Comparison of ENCODE assay signal across 8 mouse cellular contexts in the genomic region with DNA sequence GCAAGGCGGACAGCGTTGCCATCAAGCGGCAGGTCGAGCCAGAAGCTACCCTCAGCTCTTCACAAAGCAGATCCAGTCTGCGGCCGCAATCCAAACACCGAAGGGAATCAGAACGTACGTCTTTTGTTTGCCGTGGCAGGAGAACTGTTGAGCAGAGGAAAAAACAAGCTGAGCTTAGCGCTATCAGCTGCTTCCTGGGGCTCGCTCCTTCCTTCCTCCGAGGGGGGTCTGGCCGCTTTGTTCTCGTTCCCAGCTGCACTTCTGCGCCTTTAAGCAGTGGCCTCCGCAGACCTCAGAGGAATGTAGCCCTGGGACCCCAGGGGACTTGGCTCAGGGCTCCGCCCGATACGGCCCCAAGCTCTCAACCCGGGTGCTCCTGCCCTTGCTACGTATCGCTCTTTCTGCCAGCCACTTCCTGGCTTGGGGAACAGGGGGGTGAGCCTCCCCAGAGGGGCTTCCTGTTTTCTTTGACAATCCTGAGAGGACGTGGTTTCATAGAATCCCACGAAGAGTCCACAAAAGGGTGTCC. TPM values are rescaled to one million over a fixed set of nuclear protein-coding genes. Genes with fewer than 3 reads are reported as not detected.
DNase-seq lines count a peak whose midpoint lies in the region; ATAC-seq and TF ChIP-seq lines count a peak whose summit lies in the region.

No protein-coding gene starts in this region.

- H3K27ac ChIP-seq in ES-E14 (ENCODE audit: insufficient read depth, low read depth, low read length, poor library complexity, severe bottlenecking), result no peak overlapping the region
- peak overlapping the region; percentile 68 for H3K27ac ChIP-seq in forebrain, embryonic 14.5 days (ENCODE audit: low read depth, low read length)

- H3K4me2 ChIP-seq in forebrain, embryonic 14.5 days (ENCODE audit: low read length), result peak overlapping the region; percentile 75

- DNase-seq in ES-E14 (ENCODE audit: low read depth, low spot score), result peak; percentile 53
- peak; percentile 46 for DNase-seq in c-Kit-positive CD71-negative TER-119-negative erythroid progenitor cells, embryonic 14.5 days (ENCODE audit: low read depth)
- DNase-seq in forebrain, embryonic 14.5 days (ENCODE audit: low spot score), result peak; percentile 74
- DNase-seq in heart, postnatal 4 days, result peak; percentile 77
- peak; percentile 20 for DNase-seq in layer of hippocampus, adult 9-11 months
- DNase-seq in lung, postnatal 36 days, result peak; percentile 74
- peak; percentile 71 for DNase-seq in retina, embryonic 14.5 days (ENCODE audit: low spot score)
- peak; percentile 34 for DNase-seq in urinary bladder, adult 2 months (ENCODE audit: low spot score)

- ATAC-seq in forebrain, embryonic 14.5 days, result peak; percentile 65

- H3K36me3 ChIP-seq in ES-E14 (ENCODE audit: control insufficient read depth, insufficient read depth, low read length, poor library complexity, severe bottlenecking), result no peaks in the 10 kb centered on the region
- H3K36me3 ChIP-seq in forebrain, embryonic 14.5 days (ENCODE audit: control insufficient read depth, insufficient read depth, low read length), result no peaks in the 10 kb centered on the region

- no peak overlapping the region for H3K9ac ChIP-seq in ES-E14 (ENCODE audit: insufficient read depth, low read depth, low read length, poor library complexity, severe bottlenecking)
- peak overlapping the region; percentile 70 for H3K9ac ChIP-seq in forebrain, embryonic 14.5 days (ENCODE audit: low read length)

- peaks cover 6 to 24% of the 10 kb centered on the region in 2 experiments; a peak in 3 of 4 replicates for H3K4me1 ChIP-seq in ES-E14 (ENCODE audit: control insufficient read depth in 2 of 2, insufficient read depth in 2 of 2, low read length in 2 of 2, poor library complexity in 1 of 2)
- peaks cover 17% of the 10 kb centered on the region for H3K4me1 ChIP-seq in forebrain, embryonic 14.5 days (ENCODE audit: control insufficient read depth, insufficient read depth, low read length)

- no peaks in the 10 kb centered on the region for H3K9me3 ChIP-seq in ES-E14 (ENCODE audit: control insufficient read depth, insufficient read depth, low read depth, low read length)
- H3K9me3 ChIP-seq in forebrain, embryonic 14.5 days (replicated peaks; ENCODE audit: control insufficient read depth, low read length), result no peaks in the 10 kb centered on the region

- H3K4me3 ChIP-seq in ES-E14 (ENCODE audit: insufficient read depth in 1 of 2, low read depth in 1 of 2, low read length in 2 of 2, poor library complexity in 1 of 2, severe bottlenecking in 1 of 2), result peak overlapping the region; percentile 3 to 48; a peak in 3 of 4 replicates
- peak overlapping the region; percentile 37 for H3K4me3 ChIP-seq in forebrain, embryonic 14.5 days (ENCODE audit: low read depth, low read length)

- in situ Hi-C loops in ES-E14 (cut with MboI; ENCODE audit: low sequenced_read_pairs in 2 of 2, unreplicated experiment in 2 of 2), result no loop called here

- H3K27me3 ChIP-seq in forebrain, embryonic 14.5 days (replicated peaks; ENCODE audit: control insufficient read depth, insufficient read depth, low read length), result peaks cover 3% of the 10 kb centered on the region; the same call in 1 of the 2 replicates

- under 1% methylated on average over 25 of the region's 25 CpGs for whole genome bisulfite sequencing in forebrain, embryonic 14.5 days

TF ChIP-seq in ES-E14, 5 proteins besides CTCF, POLR2A, EP300 and RAD21:
- TF ChIP-seq CHD2 (IDR thresholded peaks at IDR 0.05; ENCODE audit: low read depth, low read length), result no peak
- 0 out of 2 replicates have a peak, but pooled peaks have one; percentile 41 for TF ChIP-seq MAFK (IDR thresholded peaks at IDR 0.05; ENCODE audit: insufficient read depth, low read depth, low read length)

RNA-seq across cellular contexts. Expression of gene Rnf7, which starts 40.6 kb away (rescaled TPM):
- total RNA-seq in ES-E14 (2012; rRNA removed), result 152 and 198 TPM in 2 replicates
- 228 and 271 TPM in 2 replicates for polyA plus RNA-seq in forebrain, embryonic 14.5 days (2014; fragmentation: Nextera tagmentation; extraction: Ambion mirVana)
- total RNA-seq in heart, postnatal 4 days (2021), result 10 to 100 TPM; 81.0 to 94.0 TPM
- 208 and 227 TPM in 2 replicates for polyA plus RNA-seq in urinary bladder, adult 2 months (2012; rRNA removed)

Comparison
In these comparisons a context has a peak if more than half of its experiments do, and no peak if none do; other contexts are left out.
1. DNase-seq: peak in every context shown above with its lines; median percentile 77 in heart, postnatal 4 days; 74 in forebrain, embryonic 14.5 days; 74 in lung, postnatal 36 days; 71 in retina, embryonic 14.5 days; 53 in ES-E14; 46 in c-Kit-positive CD71-negative TER-119-negative erythroid progenitor cells, embryonic 14.5 days; 34 in urinary bladder, adult 2 months; 20 in layer of hippocampus, adult 9-11 months.